In the genomic region with DNA sequence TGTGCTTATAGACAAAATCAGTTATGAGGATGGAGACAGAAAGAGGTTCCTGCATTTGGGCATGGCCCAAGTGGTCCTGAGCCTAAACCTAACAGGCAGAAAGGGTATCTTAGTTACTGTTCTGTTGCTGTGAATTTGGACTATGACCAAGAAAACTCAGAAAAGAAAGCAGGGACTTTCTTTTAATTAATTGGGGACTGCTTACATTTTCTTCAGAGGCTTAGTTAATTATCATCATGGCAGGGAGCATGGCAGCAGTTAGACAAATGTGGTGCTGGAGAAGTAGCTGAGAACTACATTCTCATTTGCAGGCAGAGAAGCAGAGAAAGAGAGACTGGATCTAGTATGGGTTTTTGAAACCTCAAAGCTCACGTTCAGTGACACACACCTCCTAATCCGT, we compare ENCODE assay signal across 20 mouse cellular contexts. TPM values are rescaled to one million over a fixed set of nuclear protein-coding genes. Genes with fewer than 3 reads are reported as not detected.
DNase-seq lines count a peak whose midpoint lies in the region; ATAC-seq and TF ChIP-seq lines count a peak whose summit lies in the region.
"Had no signal": no experiment of that assay in that cellular context is flagged by ENCODE, and none has a peak within 500 bp of the region (broad histone marks: within the 10 kb centered on the region; RNA-seq: fewer than 3 reads in every experiment).

No protein-coding gene starts in this region.

- H3K4me2 ChIP-seq in forebrain, embryonic 12.5 days: no peak overlapping the region
- no peak overlapping the region for H3K4me2 ChIP-seq in forebrain, embryonic 11.5 days (ENCODE audit: low read depth, low read length, severe bottlenecking)
- H3K4me2 ChIP-seq in forebrain, postnatal 0 days (ENCODE audit: low read depth): no peak overlapping the region
- no peak overlapping the region for H3K4me2 ChIP-seq in intestine, embryonic 16.5 days (ENCODE audit: low read depth, low read length)
- H3K4me2 ChIP-seq: heart, embryonic 13.5 days; hindbrain, embryonic 15.5 days had no signal

- H3K4me1 ChIP-seq in forebrain, embryonic 12.5 days: no peaks in the 10 kb centered on the region
- H3K4me1 ChIP-seq in forebrain, embryonic 11.5 days (replicated peaks; ENCODE audit: control insufficient read depth, insufficient read depth, low read length): no peaks in the 10 kb centered on the region
- peaks cover 3% of the 10 kb centered on the region; the same call in 1 of the 2 replicates for H3K4me1 ChIP-seq in cortical plate, adult 2 months (ENCODE audit: control insufficient read depth, insufficient read depth, low read length)
- H3K4me1 ChIP-seq in forebrain, postnatal 0 days (ENCODE audit: insufficient read depth): no peaks in the 10 kb centered on the region; the same call in 1 of the 2 replicates
- H3K4me1 ChIP-seq in intestine, embryonic 16.5 days (ENCODE audit: control insufficient read depth, insufficient read depth, low read length): no peaks in the 10 kb centered on the region
- H3K4me1 ChIP-seq: embryonic facial prominence, embryonic 10.5 days had no signal

- WGBS in forebrain, embryonic 12.5 days: 73% methylated on average over 2 of the region's 2 CpGs
- WGBS in forebrain, embryonic 11.5 days: 81% methylated on average over 2 of the region's 2 CpGs
- 35% methylated on average over 2 of the region's 2 CpGs for WGBS in forebrain, postnatal 0 days
- 86% methylated on average over 2 of the region's 2 CpGs for WGBS in intestine, embryonic 16.5 days

- no peaks in the 10 kb centered on the region for H3K9me3 ChIP-seq in forebrain, embryonic 12.5 days
- H3K9me3 ChIP-seq in forebrain, embryonic 11.5 days (ENCODE audit: control insufficient read depth, low read length): no peaks in the 10 kb centered on the region
- no peaks in the 10 kb centered on the region for H3K9me3 ChIP-seq in forebrain, postnatal 0 days (ENCODE audit: low read length)
- H3K9me3 ChIP-seq in intestine, embryonic 16.5 days (ENCODE audit: control insufficient read depth, low read length): no peaks in the 10 kb centered on the region
- H3K9me3 ChIP-seq: G1E; hindbrain, embryonic 15.5 days had no signal

- no peak overlapping the region for H3K4me3 ChIP-seq in forebrain, embryonic 12.5 days (replicated peaks)
- no peak overlapping the region for H3K4me3 ChIP-seq in forebrain, embryonic 11.5 days (ENCODE audit: low read depth, low read length)
- no peak overlapping the region for H3K4me3 ChIP-seq in layer of hippocampus, adult 2 months
- no peak overlapping the region for H3K4me3 ChIP-seq in cortical plate, adult 2 months (ENCODE audit: insufficient read depth, low read length)
- H3K4me3 ChIP-seq in forebrain, postnatal 0 days (ENCODE audit: low read depth, low read length): no peak overlapping the region
- no peak overlapping the region for H3K4me3 ChIP-seq in intestine, embryonic 16.5 days (ENCODE audit: low read length)
- H3K4me3 ChIP-seq: embryonic facial prominence, embryonic 10.5 days; heart, embryonic 13.5 days; hindbrain, embryonic 15.5 days had no signal

- DNase-seq in forebrain, embryonic 11.5 days (ENCODE audit: low spot score): no peak
- DNase-seq in layer of hippocampus, adult 2 months (ENCODE audit: low spot score in 2 of 2): no peak
- DNase-seq in layer of hippocampus, postnatal 36 days: no peak
- peak; percentile 5 for DNase-seq in forebrain, postnatal 0 days
- DNase-seq: adrenal gland, postnatal 14 days; B cell, adult 2 months; cerebellum, adult 18-20 months; cerebellum, adult 9-11 months; cerebellum, postnatal 36 days; gastrocnemius, postnatal 36 days; heart, postnatal 36 days had no signal

- 0 out of 2 replicates have a peak overlapping the region, but pooled peaks have one; percentile 38 for H3K27ac ChIP-seq in forebrain, embryonic 12.5 days
- H3K27ac ChIP-seq in forebrain, embryonic 11.5 days (ENCODE audit: low read depth, low read length): no peak overlapping the region
- peak overlapping the region; percentile 28; the same call in 1 of the 2 replicates for H3K27ac ChIP-seq in layer of hippocampus, adult 2 months
- peak overlapping the region; percentile 35; the same call in 1 of the 2 replicates for H3K27ac ChIP-seq in cortical plate, adult 2 months (ENCODE audit: insufficient read depth, low read length)
- no peak overlapping the region for H3K27ac ChIP-seq in forebrain, postnatal 0 days (ENCODE audit: low read depth, low read length)
- no peak overlapping the region for H3K27ac ChIP-seq in intestine, embryonic 16.5 days (ENCODE audit: low read length)
- H3K27ac ChIP-seq: embryonic facial prominence, embryonic 10.5 days; heart, embryonic 13.5 days; hindbrain, embryonic 15.5 days had no signal

- TF ChIP-seq POLR2A in cortical plate, adult 2 months (IDR thresholded peaks at IDR 0.05; ENCODE audit: extremely low read depth, insufficient read depth, low read length): no peak

- H3K27me3 ChIP-seq in forebrain, embryonic 12.5 days: no peaks in the 10 kb centered on the region
- H3K27me3 ChIP-seq in forebrain, embryonic 11.5 days (ENCODE audit: control insufficient read depth, insufficient read depth, low read length): no peaks in the 10 kb centered on the region
- no peaks in the 10 kb centered on the region for H3K27me3 ChIP-seq in forebrain, postnatal 0 days (ENCODE audit: insufficient read depth, low read length)
- no peaks in the 10 kb centered on the region for H3K27me3 ChIP-seq in intestine, embryonic 16.5 days (replicated peaks; ENCODE audit: control insufficient read depth, insufficient read depth, low read length)
- H3K27me3 ChIP-seq: heart, embryonic 13.5 days; hindbrain, embryonic 15.5 days had no signal

- H3K9ac ChIP-seq in forebrain, embryonic 12.5 days: no peak overlapping the region
- no peak overlapping the region for H3K9ac ChIP-seq in forebrain, embryonic 11.5 days (ENCODE audit: low read length)
- no peak overlapping the region for H3K9ac ChIP-seq in forebrain, postnatal 0 days
- H3K9ac ChIP-seq in intestine, embryonic 16.5 days (ENCODE audit: low read depth, low read length): no peak overlapping the region
- H3K9ac ChIP-seq: heart, embryonic 13.5 days; hindbrain, embryonic 15.5 days had no signal

- peaks cover 3% of the 10 kb centered on the region; the same call in 1 of the 2 replicates for H3K36me3 ChIP-seq in forebrain, embryonic 12.5 days (replicated peaks)
- no peaks in the 10 kb centered on the region for H3K36me3 ChIP-seq in forebrain, embryonic 11.5 days (ENCODE audit: control insufficient read depth, insufficient read depth, low read length)
- no peaks in the 10 kb centered on the region for H3K36me3 ChIP-seq in forebrain, postnatal 0 days (ENCODE audit: insufficient read depth)
- 0 out of 2 replicates have a peak, but pooled peaks cover 2% of the 10 kb centered on the region for H3K36me3 ChIP-seq in intestine, embryonic 16.5 days (ENCODE audit: control insufficient read depth, insufficient read depth, low read length)
- H3K36me3 ChIP-seq: hindbrain, embryonic 15.5 days had no signal

- TF ChIP-seq CTCF in layer of hippocampus, adult 2 months (conservative IDR thresholded peaks at IDR 0.05): no peak
- TF ChIP-seq CTCF in cortical plate, adult 2 months (IDR thresholded peaks at IDR 0.05; ENCODE audit: extremely low read depth, insufficient read depth, low read length): no peak
- TF ChIP-seq CTCF in forebrain, postnatal 0 days (IDR thresholded peaks at IDR 0.05; ENCODE audit: low read depth): no peak

- ATAC-seq in forebrain, embryonic 12.5 days (ENCODE audit: low FRiP score): no peak
- no peak for ATAC-seq in forebrain, embryonic 11.5 days (replicated peaks; ENCODE audit: low FRiP score)
- ATAC-seq in forebrain, postnatal 0 days: no peak
- ATAC-seq in intestine, embryonic 16.5 days: no peak
- ATAC-seq: CD4-positive, CD25-positive, alpha-beta regulatory T cell, adult 4 months; inflammation-experienced regulatory T-cells, adult 6 months had no signal

RNA-seq across cellular contexts. Expression of gene Dap3, which starts 24.0 kb away (rescaled TPM):
- polyA plus RNA-seq in forebrain, embryonic 12.5 days (2016; fragmentation: Nextera tagmentation; extraction: Ambion mirVana): 135 and 138 TPM in 2 replicates
- polyA plus RNA-seq in forebrain, embryonic 11.5 days (2014; fragmentation: Nextera tagmentation; extraction: Ambion mirVana): 134 and 146 TPM in 2 replicates
- 100 to 1,000 TPM; 107 to 108 TPM for total RNA-seq in layer of hippocampus, adult 2 months (2021)
- 100 to 1,000 TPM; 112 to 118 TPM for total RNA-seq in layer of hippocampus, postnatal 36 days (2021)
- 135 and 136 TPM in 2 replicates for polyA plus RNA-seq in cortical plate, adult 2 months (2012; rRNA removed)
- total RNA-seq in forebrain, postnatal 0 days (2014; rRNA removed): 76.2 and 83.0 TPM in 2 replicates
- 127 and 141 TPM in 2 replicates for polyA plus RNA-seq in forebrain, postnatal 0 days (2015; fragmentation: Nextera tagmentation; extraction: Ambion mirVana)
- polyA plus RNA-seq in intestine, embryonic 16.5 days (2015; fragmentation: Nextera tagmentation; extraction: Ambion mirVana): 162 and 165 TPM in 2 replicates

RNA-seq across cellular contexts. Expression of gene Ash1l, which starts 24.6 kb away (rescaled TPM):
- 22.1 and 23.6 TPM in 2 replicates for polyA plus RNA-seq in forebrain, embryonic 12.5 days (2016; fragmentation: Nextera tagmentation; extraction: Ambion mirVana)
- polyA plus RNA-seq in forebrain, embryonic 11.5 days (2014; fragmentation: Nextera tagmentation; extraction: Ambion mirVana): 17.4 and 20.7 TPM in 2 replicates
- total RNA-seq in layer of hippocampus, adult 2 months (2021): 10 to 100 TPM; 88.9 to 94.5 TPM
- total RNA-seq in layer of hippocampus, postnatal 36 days (2021): 10 to 100 TPM; 83.5 to 90.8 TPM
- polyA plus RNA-seq in cortical plate, adult 2 months (2012; rRNA removed): 32.6 and 32.8 TPM in 2 replicates
- 25.9 and 28.9 TPM in 2 replicates for total RNA-seq in forebrain, postnatal 0 days (2014; rRNA removed)
- 6.8 and 12.8 TPM in 2 replicates for polyA plus RNA-seq in forebrain, postnatal 0 days (2015; fragmentation: Nextera tagmentation; extraction: Ambion mirVana)
- 13.1 and 13.8 TPM in 2 replicates for polyA plus RNA-seq in intestine, embryonic 16.5 days (2015; fragmentation: Nextera tagmentation; extraction: Ambion mirVana)

Comparison
In these comparisons a context has a peak if more than half of its experiments do, and no peak if none do; other contexts are left out.
1. H3K27ac ChIP-seq: peak in forebrain, embryonic 12.5 days (single experiment), layer of hippocampus, adult 2 months (single experiment) and cortical plate, adult 2 months (single experiment); none in forebrain, embryonic 11.5 days (single experiment), forebrain, postnatal 0 days (single experiment) and intestine, embryonic 16.5 days (single experiment).